Mouse (Mus musculus): Measurements from ENCODE around the gene Josd2. TPM values are rescaled to one million over a fixed set of nuclear protein-coding genes. Genes with fewer than 3 reads are reported as not detected.

Josd2 gene
- polyA plus RNA-seq, 1 experiment from 2014 or later, result 78.5 TPM

DNA sequence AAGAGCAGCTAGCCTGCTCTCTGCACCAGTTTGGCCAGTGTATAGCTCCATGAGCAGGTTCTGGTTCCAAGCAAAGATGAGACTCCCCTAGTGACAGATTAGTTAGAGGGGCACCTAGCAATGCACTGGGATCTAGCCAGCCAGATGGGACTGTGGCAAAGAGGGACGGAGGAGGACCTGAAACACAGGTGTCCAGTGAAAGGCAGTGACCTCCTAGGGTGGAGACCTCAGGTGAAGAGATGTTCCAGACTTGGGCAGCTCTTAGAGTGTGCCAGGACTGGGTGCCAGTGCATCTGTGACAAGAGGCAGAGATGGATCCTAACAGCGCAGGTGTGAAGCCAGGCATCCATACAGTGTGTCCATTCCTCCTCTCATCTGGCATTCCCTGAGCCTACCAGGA, 28.1 kb upstream of the Josd2 start:
- Histone ChIP-seq H3K4me1 (peaks cover 47% of the 10 kb centered on the region), H3K9me3 (no peaks in the 10 kb centered on the region), H3K4me3 (no peak overlapping the region), H3K27ac (no peak overlapping the region), H3K36me3 (replicated peaks) (peaks cover 11% of the 10 kb centered on the region), H3K27me3 (ENCODE audit: poor library complexity, severe bottlenecking) (peaks cover 70% of the 10 kb centered on the region)
- DNase-seq (ENCODE audit: extremely low spot score, low spot score), result no peak
- 65% methylated on average over 2 of the region's 2 CpGs for WGBS

DNA sequence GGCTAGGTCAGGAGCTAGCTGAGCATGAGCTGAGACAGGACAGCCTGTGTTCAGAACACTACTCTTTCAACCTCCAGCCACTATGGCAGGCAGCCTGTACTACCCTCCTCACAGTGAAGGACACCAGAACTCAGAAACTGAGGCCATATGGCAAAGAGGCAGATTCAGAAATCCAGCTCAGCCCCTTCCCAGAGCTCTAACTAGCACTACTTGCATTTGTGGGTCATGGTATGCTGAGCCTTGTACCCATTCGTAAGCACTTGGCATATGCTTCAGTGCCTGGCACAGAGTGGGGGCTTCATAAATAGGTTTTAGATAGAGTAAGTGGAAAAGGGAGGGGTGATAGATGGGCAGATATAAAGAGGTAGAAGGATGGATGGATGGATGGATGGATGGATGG, 27.3 kb upstream of the Josd2 start:
- Histone ChIP-seq H3K9me3 (no peaks in the 10 kb centered on the region), H3K4me1 (peaks cover 55% of the 10 kb centered on the region), H3K27ac (no peak overlapping the region), H3K4me3 (no peak overlapping the region), H3K36me3 (replicated peaks) (peaks cover 13% of the 10 kb centered on the region), H3K27me3 (ENCODE audit: poor library complexity, severe bottlenecking) (peaks cover 77% of the 10 kb centered on the region)
- WGBS, result 86% methylated on average over 1 of the region's 1 CpGs
- no peak for DNase-seq (ENCODE audit: extremely low spot score, low spot score)

DNA sequence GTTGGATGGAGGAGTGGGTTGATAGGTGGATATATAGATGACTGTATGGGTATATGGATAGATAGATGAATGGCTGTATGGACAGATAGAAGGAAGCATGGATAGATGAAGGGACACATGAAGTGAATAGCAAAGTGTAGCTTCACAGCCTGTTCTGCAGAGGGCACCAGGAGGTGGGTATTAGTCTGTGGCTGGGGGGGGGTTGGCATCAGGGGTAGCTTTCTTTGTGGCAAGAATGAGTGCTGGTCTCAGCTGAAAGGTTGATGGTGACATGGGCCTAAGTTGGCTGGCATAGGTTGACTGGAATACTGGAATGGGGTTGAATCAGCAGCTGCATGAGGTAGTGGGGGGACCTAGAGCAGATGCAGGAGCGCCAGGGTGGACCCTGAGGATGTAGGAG, 26.6 kb upstream of the Josd2 start:
- Histone ChIP-seq H3K9me3 (no peaks in the 10 kb centered on the region), H3K27ac (peak overlapping the region; percentile 96), H3K27me3 (ENCODE audit: poor library complexity, severe bottlenecking) (peaks cover 84% of the 10 kb centered on the region), H3K36me3 (replicated peaks) (peaks cover 20% of the 10 kb centered on the region), H3K4me3 (peak overlapping the region; percentile 68), H3K4me1 (peaks cover 57% of the 10 kb centered on the region)
- 13% methylated on average over 1 of the region's 1 CpGs for WGBS
- DNase-seq (ENCODE audit: extremely low spot score, low spot score), result no peak

DNA sequence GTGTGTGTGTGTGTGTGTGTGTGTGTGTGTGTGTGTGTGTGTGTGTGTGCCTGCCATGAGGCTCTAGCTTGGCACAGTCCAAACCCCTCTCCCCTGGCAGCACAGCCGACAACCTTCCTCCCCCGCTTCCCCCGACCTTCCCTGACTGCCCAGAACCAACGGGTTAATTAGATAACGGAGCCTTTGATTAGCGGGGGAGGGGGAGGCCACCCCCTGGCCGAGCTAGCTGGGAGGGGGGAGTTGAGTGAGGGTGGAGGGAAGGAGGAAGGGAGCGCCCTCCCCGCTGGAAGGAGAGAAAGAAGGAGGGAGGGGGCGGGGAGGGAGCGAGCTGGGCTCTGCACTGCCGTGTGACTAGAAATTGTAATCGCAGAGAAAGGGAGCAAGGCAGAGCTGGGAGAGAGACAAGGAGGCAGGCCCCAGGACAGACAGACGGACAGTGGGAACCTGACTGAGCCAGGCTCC, 26.1 kb upstream of the Josd2 start:
- 0% methylated on average over 13 of the region's 14 CpGs for whole genome bisulfite sequencing
- peak overlapping the region; percentile 96 for H3K27ac ChIP-seq
- DNase-seq (ENCODE audit: extremely low spot score, low spot score), result peak; percentile 51
- peaks cover 57% of the 10 kb centered on the region for H3K4me1 ChIP-seq
- peak overlapping the region; percentile 68 for H3K4me3 ChIP-seq
- H3K36me3 ChIP-seq (replicated peaks), result peaks cover 25% of the 10 kb centered on the region
- peaks cover 89% of the 10 kb centered on the region for H3K27me3 ChIP-seq (ENCODE audit: poor library complexity, severe bottlenecking)
- no peaks in the 10 kb centered on the region for H3K9me3 ChIP-seq

DNA sequence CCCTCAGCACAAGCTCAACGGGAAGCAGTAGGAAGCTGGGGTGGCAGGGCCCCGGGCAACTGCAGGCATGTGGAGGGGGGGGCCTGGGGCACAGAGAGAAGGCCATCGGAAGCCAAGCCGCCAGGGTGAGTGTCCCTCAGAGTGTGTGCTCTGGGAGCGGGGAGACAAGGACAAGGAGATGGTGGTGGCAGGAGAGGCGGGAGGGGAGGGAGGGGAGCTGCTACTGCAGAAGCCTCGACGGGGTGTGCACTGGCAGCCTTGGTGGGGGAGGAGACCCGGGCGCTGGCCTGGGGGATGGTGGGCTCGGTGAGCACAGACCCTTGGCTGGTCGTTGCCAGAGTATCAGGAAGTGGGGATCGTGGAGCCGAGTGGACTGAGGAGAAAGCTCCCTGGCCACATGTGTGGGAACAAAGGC, 25.4 kb upstream of the Josd2 start:
- peak overlapping the region; percentile 68 for H3K4me3 ChIP-seq
- H3K4me1 ChIP-seq, result peaks cover 57% of the 10 kb centered on the region

DNA sequence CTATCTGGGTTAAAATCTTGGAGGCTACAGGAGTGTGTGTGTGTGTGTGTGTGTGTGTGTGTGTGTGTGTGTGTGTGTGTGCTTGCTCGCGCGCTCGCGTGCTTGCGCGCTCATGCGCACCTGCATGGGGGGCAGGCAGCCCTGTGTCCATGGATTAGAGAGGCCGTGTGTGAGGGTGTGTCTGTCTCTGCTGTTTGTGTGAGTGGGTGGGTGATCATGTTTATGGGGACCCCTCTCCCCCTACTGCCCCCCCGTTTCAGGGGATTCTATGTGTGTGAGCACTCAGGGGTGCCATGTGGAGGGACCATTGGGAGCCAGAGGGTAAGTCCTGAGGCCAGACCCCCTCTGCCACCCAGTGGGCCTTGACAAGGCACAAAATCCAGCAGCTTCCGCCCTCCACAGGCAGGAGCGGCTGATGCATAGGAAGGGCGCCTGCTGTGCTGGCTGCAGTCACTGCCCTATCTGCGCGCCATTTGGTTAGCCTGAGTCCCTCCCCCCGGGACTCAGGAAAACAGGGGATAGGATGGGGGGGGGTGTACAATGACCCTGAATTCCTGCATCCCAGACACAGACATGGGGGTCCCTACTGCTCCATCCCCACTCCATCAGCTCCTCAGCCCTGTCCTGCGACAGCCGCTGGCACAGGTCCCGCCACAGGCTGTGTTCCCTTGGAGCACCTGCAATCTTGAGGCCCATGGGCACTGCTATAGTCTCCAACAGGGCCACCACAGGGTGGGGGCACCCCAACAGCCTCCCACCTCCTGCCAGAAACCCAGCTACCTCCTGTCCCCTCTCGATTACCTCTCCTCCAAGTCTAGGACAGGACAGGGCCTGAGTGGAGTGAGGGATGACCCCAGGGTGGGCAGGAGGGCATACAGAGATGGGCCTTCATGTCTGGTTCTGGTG, 24.3 kb upstream of the Josd2 start:
- Histone ChIP-seq H3K27ac (peak overlapping the region; percentile 96), H3K36me3 (replicated peaks) (peaks cover 41% of the 10 kb centered on the region), H3K9me3 (no peaks in the 10 kb centered on the region), H3K27me3 (ENCODE audit: poor library complexity, severe bottlenecking) (peaks cover 76% of the 10 kb centered on the region), H3K4me1 (peaks cover 50% of the 10 kb centered on the region), H3K4me3 (peak overlapping the region; percentile 68)
- 11% methylated on average over 20 of the region's 20 CpGs for WGBS
- peak; percentile 51 for DNase-seq (ENCODE audit: extremely low spot score, low spot score)

More for the DNA sequence above, 25.4 kb upstream of the Josd2 start:
- no peaks in the 10 kb centered on the region for H3K9me3 ChIP-seq
- under 1% methylated on average over 14 of the region's 14 CpGs for WGBS
- peaks cover 32% of the 10 kb centered on the region for H3K36me3 ChIP-seq (replicated peaks)
- DNase-seq (ENCODE audit: extremely low spot score, low spot score), result peak; percentile 66
- peaks cover 85% of the 10 kb centered on the region for H3K27me3 ChIP-seq (ENCODE audit: poor library complexity, severe bottlenecking)
- H3K27ac ChIP-seq, result peak overlapping the region; percentile 96

DNA sequence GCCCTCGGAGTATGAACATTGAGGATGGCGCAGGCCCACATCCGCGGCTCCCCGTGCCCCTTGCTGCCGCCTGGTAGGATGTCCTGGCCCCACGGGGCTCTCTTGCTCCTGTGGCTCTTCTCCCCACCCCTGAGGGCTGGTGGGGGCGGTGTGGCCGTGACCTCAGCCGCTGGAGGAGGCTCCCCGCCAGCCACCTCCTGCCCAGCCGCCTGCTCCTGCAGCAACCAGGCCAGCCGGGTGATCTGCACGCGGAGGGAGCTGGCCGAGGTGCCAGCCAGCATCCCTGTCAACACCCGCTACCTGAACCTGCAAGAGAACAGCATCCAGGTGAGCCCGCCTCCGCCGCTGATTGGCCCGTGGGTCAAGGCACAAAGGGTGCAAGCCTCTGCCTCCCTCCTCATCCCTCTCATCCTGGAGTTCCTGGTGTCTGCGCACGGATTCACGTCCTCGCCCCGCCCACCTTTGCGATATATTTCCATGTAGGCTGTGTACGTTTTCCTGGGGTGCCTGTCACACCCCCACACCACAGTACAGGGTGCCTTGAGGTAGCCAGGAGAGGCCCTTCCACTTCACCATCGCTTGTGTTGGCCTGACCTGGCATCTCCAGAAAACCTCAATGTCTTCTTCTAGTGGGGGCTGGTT, 22.8 kb upstream of the Josd2 start:
- Histone ChIP-seq H3K27me3 (ENCODE audit: poor library complexity, severe bottlenecking) (peaks cover 67% of the 10 kb centered on the region), H3K36me3 (replicated peaks) (peaks cover 56% of the 10 kb centered on the region), H3K27ac (no peak overlapping the region), H3K9me3 (no peaks in the 10 kb centered on the region), H3K4me1 (peaks cover 50% of the 10 kb centered on the region), H3K4me3 (peak overlapping the region; percentile 24)
- no peak for DNase-seq (ENCODE audit: extremely low spot score, low spot score)
- 28% methylated on average over 29 of the region's 29 CpGs for WGBS

DNA sequence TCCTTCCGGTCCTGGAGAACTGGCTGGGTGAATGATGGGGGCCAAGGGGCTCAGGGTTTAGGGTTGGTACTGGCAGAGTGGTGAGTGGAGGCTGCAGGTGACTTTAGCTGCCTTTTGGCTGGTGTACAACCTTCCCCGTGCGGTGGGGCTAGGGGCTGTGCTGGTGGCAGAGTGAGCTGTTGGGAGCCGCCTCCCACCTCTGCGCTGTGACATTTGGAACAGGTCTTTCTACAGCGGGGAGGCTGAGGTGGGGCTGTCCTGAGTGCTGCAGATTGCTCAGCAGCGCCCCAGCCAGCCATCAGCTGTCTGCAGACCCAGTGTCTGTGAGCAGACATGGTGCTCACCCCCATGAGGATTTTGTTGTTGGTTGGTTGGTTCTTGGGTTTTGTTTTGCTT, 22.3 kb upstream of the Josd2 start:
- Histone ChIP-seq H3K4me3 (no peak overlapping the region), H3K27me3 (ENCODE audit: poor library complexity, severe bottlenecking) (peaks cover 61% of the 10 kb centered on the region), H3K4me1 (peaks cover 47% of the 10 kb centered on the region), H3K27ac (no peak overlapping the region), H3K36me3 (replicated peaks) (peaks cover 61% of the 10 kb centered on the region), H3K9me3 (no peaks in the 10 kb centered on the region)
- DNase-seq (ENCODE audit: extremely low spot score, low spot score), result no peak
- WGBS, result 41% methylated on average over 7 of the region's 7 CpGs

DNA sequence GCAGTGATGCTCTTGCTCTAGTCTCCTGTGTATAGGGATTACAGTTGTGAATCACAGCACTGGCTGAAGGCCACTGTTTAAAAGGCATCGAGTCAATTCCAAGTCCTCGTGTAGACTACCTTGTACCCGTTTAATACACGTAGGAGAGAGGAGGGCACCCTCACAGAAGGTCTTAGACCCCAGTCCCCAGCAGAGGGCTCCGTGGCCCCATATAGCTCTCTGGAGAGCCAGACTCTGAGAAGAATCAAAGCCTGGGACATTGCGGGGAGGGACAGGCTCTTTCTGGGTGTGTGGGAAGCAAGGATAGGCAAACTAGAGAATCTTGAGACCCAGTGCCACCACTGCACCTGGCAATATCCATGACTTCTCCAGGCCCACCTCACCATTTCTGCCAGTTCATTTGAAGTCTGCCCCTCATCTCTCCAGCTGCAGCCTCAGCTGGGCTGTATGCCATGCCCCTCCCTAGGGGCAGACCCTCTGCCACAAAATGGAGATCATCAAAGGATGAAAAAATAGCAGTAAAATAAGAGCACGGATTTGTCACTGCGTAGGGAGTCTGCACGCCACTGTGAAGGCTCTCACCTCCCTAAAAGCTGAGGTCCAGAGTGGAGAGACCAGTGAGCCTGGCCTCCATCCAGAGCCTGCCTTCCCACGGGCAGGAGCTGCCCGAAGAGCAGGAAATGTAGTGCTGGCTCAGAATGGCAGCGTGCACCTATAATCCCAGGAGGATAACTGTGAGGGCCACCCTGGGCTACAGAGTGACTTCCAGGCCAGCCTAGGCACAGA, 21.5 kb upstream of the Josd2 start:
- WGBS, result 63% methylated on average over 12 of the region's 12 CpGs
- DNase-seq (ENCODE audit: extremely low spot score, low spot score), result no peak
- Histone ChIP-seq H3K9me3 (no peaks in the 10 kb centered on the region), H3K27me3 (ENCODE audit: poor library complexity, severe bottlenecking) (peaks cover 54% of the 10 kb centered on the region), H3K4me1 (peaks cover 44% of the 10 kb centered on the region), H3K27ac (no peak overlapping the region), H3K4me3 (no peak overlapping the region), H3K36me3 (replicated peaks) (peaks cover 64% of the 10 kb centered on the region)

DNA sequence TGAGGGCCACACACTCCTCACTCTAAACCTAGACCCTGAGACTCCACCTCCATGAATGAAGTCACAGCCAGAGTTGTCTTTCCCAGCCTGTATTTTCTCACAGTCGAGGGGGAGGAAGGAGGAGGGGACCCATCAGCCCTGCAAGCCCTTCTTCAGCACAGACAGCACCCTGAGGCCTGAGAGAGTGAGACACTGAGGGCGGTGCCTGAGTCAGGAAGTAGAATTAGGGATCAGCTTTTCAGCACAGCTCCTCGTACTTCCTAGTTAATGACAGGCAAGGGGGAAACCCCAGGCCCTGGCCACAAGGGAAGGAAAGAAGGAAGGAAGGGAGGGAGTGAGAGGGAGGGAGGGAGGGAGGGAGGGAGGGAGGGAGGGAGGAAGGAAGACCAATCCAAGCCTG, 14.5 kb upstream of the Josd2 start:
- no peak for DNase-seq (ENCODE audit: extremely low spot score, low spot score)
- 21% methylated on average over 3 of the region's 3 CpGs for WGBS
- Histone ChIP-seq H3K4me3 (no peak overlapping the region), H3K27me3 (ENCODE audit: poor library complexity, severe bottlenecking) (no peaks in the 10 kb centered on the region), H3K4me1 (peaks cover 6% of the 10 kb centered on the region; the same call in 1 of the 2 replicates), H3K27ac (no peak overlapping the region), H3K9me3 (no peaks in the 10 kb centered on the region; the same call in 1 of the 2 replicates), H3K36me3 (replicated peaks) (peaks cover 73% of the 10 kb centered on the region)

DNA sequence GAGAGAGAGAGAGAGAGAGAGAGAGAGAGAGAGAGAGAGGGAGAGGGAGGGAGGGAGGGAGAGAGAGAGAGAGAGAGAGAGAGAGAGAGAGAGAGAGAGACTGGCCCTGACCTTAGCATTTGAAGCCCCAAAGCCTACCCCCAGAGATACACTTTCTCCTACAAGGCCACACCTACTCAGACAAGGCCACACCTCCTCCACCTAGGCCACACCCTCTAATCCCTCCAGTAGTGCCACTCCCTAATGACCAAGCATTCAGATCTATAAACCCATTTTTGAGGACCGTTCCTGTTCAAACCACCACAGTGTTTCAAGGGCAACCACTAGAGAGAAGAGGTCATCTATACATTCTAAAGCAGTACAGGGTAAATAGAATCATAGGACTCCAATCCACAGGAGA, 11.5 kb upstream of the Josd2 start:
- H3K27ac ChIP-seq, result no peak overlapping the region
- H3K4me3 ChIP-seq, result no peak overlapping the region
- peaks cover 26% of the 10 kb centered on the region for H3K27me3 ChIP-seq (ENCODE audit: poor library complexity, severe bottlenecking)
- no peaks in the 10 kb centered on the region; the same call in 1 of the 2 replicates for H3K9me3 ChIP-seq
- H3K36me3 ChIP-seq (replicated peaks), result peaks cover 76% of the 10 kb centered on the region
- DNase-seq (ENCODE audit: extremely low spot score, low spot score), result no peak
- peaks cover 6% of the 10 kb centered on the region; the same call in 1 of the 2 replicates for H3K4me1 ChIP-seq
- WGBS, result 100% methylated on average over 1 of the region's 1 CpGs

DNA sequence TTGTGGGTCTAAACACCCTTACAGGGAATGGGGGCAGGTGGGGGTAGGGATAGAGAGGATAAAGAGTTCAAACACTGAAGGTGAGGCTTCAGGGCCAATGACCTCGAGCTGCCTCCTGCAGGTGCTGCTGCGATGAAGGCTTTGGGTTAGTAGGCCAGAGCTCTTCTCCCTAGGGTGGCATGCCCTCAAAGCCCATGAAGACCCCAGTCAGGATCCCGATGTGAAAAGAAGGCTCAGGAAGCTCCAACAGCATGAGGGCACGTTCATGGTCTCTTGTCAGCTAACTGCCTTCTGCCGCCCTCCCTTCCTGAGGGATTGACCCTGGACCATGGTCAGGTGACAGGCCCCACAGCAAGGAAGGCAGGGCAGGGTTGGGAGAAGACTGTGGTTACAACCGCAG, 7.7 kb upstream of the Josd2 start:
- Histone ChIP-seq H3K27ac (no peak overlapping the region), H3K27me3 (ENCODE audit: poor library complexity, severe bottlenecking) (peaks cover 62% of the 10 kb centered on the region), H3K4me3 (no peak overlapping the region), H3K4me1 (peaks cover 28% of the 10 kb centered on the region), H3K36me3 (replicated peaks) (peaks cover 93% of the 10 kb centered on the region), H3K9me3 (peaks cover 4% of the 10 kb centered on the region; the same call in 1 of the 2 replicates)
- DNase-seq (ENCODE audit: extremely low spot score, low spot score), result no peak
- WGBS, result 83% methylated on average over 6 of the region's 6 CpGs
